Mouse (Mus musculus) right cerebral cortex, postnatal 25 days (tissue): Measurements from ENCODE around the gene Olfr1504.
"Not testable (repeated sequence)": the region's sequence is repeated elsewhere in the genome, so short reads cannot be mapped to it uniquely, and the experiment has no call there.

Experiments used
- DNase-seq: peaks from one replicate; pipeline ENCODE4 v3.0.0; 2022

Gene Olfr1504

DNA sequence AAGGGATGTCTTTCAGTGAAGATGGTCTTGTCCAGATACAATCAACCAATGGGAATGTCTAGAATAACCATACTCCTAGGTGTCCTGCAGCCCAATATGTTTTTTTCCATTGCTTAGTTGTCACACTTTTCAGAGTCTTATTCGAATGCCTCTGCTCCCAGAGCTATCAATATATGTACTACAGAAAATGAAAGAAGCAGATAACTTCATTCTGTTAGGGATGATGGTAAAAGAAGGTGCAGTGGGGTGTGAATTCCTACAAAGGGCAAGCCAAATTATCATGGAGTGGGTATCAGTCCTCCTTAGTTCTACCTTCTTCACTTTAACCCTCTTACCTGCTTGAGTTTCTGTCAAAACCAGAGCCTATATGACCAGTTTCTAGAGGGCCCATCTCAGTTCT is at the start of gene Olfr1504:
Olfr1504 (minus strand) TSS at position 101 of the 400 bp plus-strand sequence.
- no peak for DNase-seq

DNA sequence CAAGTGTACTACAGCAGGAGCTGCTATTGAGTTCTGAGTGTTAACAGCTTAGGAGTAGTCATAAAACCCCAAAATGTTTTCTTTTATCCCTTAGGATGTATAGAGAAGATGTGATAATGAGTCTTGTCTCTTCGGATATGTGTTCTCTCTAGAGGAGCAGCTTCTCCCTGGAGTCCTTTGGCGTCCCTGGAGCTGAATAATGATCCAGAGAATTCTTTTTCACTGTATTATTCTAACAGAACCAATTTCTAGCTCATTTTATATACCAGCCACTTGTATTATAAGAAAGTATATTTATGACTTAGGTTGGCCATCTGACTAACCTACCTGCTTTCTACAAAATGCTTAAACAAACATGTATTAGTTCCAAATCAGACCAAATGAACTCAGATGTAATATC is 15.5 kb upstream of the Olfr1504 start, which contains the start of gene Olfr1505:
Olfr1505 (plus strand) TSS at position 301 of the 400 bp plus-strand sequence.
- DNase-seq: no peak

DNA sequence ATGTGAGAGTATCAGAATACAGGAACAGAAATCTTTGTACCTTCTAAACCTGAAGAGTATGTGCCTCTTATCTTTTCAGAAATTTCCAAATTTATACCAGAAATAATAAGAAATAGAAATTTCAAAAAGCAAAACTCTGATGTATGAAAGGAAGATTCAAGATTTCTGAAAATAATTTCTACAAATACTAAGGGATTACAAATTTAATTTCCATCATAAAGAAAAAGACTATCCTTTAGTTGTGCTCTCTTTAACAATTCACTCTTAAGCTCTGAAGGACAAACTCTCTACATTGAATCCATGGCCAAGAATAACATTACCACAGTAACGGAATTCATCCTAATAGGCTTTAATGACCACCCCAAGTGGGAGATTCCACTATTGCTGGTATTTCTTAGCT is 36.2 kb downstream of the Olfr1504 start, which contains the start of gene Olfr1502:
Olfr1502 (plus strand) TSS at position 301 of the 400 bp plus-strand sequence.
- no peak for DNase-seq

DNA sequence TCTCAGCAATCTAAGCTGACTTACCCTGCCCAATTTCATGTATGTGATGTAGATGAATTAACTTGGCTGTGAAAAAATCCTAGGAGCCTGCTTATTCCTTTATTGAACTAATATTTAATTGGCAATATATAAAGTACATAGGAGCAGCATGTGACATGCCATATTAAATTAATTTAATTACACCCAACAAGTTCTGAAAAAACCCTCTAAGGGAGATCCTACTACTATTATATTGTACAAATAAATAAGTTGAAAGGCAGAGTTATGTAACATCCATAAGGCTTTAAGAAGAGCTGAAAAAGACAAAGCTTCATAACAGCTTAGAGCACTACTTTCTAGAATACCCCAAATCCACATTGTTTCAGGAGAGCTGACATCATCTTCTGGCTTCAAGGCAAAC is 47.1 kb downstream of the Olfr1504 start, which contains the start of gene Olfr1501:
Olfr1501 (minus strand) TSS at position 101 of the 400 bp plus-strand sequence.
- DNase-seq: not testable (repeated sequence)
